Comparison of ENCODE assay signal across 8 mouse cellular contexts in the genomic region with DNA sequence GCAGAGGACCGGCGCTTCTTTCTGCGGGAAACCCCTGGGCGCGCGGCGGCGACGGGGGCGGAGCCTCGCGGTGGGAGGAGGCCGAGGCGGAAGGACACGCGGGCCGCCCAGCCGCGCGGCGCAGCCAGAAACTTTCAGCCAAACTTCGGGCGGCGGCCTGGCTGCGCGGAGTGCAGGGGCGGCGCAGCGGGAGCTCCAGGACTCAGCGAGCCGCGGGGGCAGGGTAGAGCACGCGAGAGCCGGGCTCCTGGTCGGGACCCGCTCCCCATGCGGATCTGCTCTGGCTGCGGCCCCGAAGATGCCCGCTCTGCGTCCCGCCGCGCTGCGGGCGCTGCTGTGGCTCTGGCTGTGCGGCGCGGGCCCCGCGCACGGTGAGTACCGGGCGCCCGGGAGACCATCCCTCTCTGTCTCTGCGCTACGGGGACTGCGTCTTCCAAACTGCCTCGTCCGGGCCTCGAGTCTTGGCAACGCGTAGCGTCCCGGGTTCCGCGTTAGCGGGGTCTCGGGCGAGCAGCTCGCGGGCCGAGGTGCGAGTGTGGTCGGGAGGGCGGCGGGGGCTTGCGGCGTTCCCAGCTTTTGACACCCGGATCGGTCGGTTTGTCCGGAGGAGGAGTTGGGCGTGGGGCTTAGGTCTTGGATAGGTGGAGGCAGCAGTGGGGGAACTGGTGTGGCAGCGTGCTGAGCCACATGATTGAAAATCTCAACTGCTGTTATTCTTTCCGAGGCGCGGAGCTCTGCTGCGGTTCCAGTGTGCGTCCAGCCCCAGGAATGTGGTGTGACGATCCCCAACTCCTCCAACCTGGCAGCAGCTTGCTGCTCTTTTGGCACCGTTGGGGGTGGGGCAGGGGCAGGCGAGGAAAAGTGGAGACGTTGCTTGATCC. TPM values are rescaled to one million over a fixed set of nuclear protein-coding genes. Genes with fewer than 3 reads are reported as not detected.
DNase-seq lines count a peak whose midpoint lies in the region; ATAC-seq lines count a peak whose summit lies in the region.

Gene Notch2 (plus strand): TSS at position 127 of the 881 bp plus-strand sequence.

- peaks cover 6% of the 10 kb centered on the region; the same call in 1 of the 2 replicates for H3K27me3 ChIP-seq in hindbrain, embryonic 15.5 days

- peak within 1 kb of the TSS; percentile 69 for H3K9ac ChIP-seq in hindbrain, embryonic 15.5 days

- peak; percentile 91 for ATAC-seq in hindbrain, embryonic 15.5 days (ENCODE audit: low FRiP score, low read depth)

- H3K4me1 ChIP-seq in hindbrain, embryonic 15.5 days (replicated peaks), result peaks cover 26% of the 10 kb centered on the region

- H3K4me3 ChIP-seq in hindbrain, embryonic 15.5 days, result peak within 1 kb of the TSS; percentile 85
- H3K4me3 ChIP-seq in macrophage (ENCODE audit: inconsistent target), result peak within 1 kb of the TSS; percentile 84

- peaks cover 50% of the 10 kb centered on the region for H3K79me2 ChIP-seq in macrophage (ENCODE audit: inconsistent target)

- DNase-seq in R1 (ENCODE audit: low read depth, low spot score), result peak; percentile 94
- peak; percentile 93 to 95 for DNase-seq in cerebellum, postnatal 25 days
- DNase-seq in frontal cortex, postnatal 36 days (ENCODE audit: low spot score in 2 of 2), result peak; percentile 88 to 90
- peak; percentile 86 to 92 for DNase-seq in left cerebral cortex, adult 18-20 months (ENCODE audit: low spot score in 2 of 2)
- peak; percentile 92 for DNase-seq in right cerebral cortex, adult 18-20 months
- peak; percentile 86 for DNase-seq in urinary bladder, postnatal 10 days (ENCODE audit: low spot score)

- peak within 1 kb of the TSS; percentile 71 for H3K27ac ChIP-seq in hindbrain, embryonic 15.5 days (replicated peaks)
- H3K27ac ChIP-seq in macrophage, result peak within 1 kb of the TSS; percentile 77

- peak within 1 kb of the TSS; percentile 94 for H3K4me2 ChIP-seq in hindbrain, embryonic 15.5 days

- WGBS in hindbrain, embryonic 15.5 days, result under 1% methylated on average over 83 of the region's 95 CpGs
- under 1% methylated on average over 95 of the region's 95 CpGs for WGBS in macrophage (ENCODE audit: missing documents)

- H3K36me3 ChIP-seq in hindbrain, embryonic 15.5 days, result no peaks in the 10 kb centered on the region
- H3K36me3 ChIP-seq in macrophage (ENCODE audit: inconsistent target), result peaks cover 5% of the 10 kb centered on the region; the same call in 1 of the 2 replicates

- H3K9me3 ChIP-seq in hindbrain, embryonic 15.5 days, result no peaks in the 10 kb centered on the region

RNA-seq across cellular contexts. Expression of gene Notch2, which starts in this region (rescaled TPM):
- 10.5 and 11.7 TPM in 2 replicates for polyA plus RNA-seq in hindbrain, embryonic 15.5 days (2015; fragmentation: Nextera tagmentation; extraction: Ambion mirVana)
- 10 to 100 TPM; 13.0 to 15.7 TPM for total RNA-seq in left cerebral cortex, adult 18-20 months (2021)
- 100 to 1,000 TPM; 149 to 777 (median 273) TPM for total RNA-seq in macrophage (2018; cell fraction: chromatin; rRNA removed)
- total RNA-seq in macrophage (2018; cell fraction: cytosol; rRNA removed), result 100 to 1,000 TPM in 12 of 26 experiments, 10 to 100 TPM in 14; 46.8 to 165 (median 96.1) TPM
- 100 to 1,000 TPM; 125 to 657 (median 257) TPM for total RNA-seq in macrophage (2018; cell fraction: nucleus; rRNA removed)
- polyA plus RNA-seq in macrophage (2018), result 21.9 to 74.1 TPM (median 33.4 TPM) in 3 replicates

Comparison
In these comparisons a context has a peak if more than half of its experiments do, and no peak if none do; other contexts are left out.
1. Peak in every context shown above with its lines: DNase-seq, ATAC-seq, H3K4me3 ChIP-seq and H3K27ac ChIP-seq.